12 mouse cellular contexts compared by ENCODE assay signal in genomic region chr17:23433150-23433679, GRCm38 (mm10). TPM values are rescaled to one million over a fixed set of nuclear protein-coding genes. Genes with fewer than 3 reads are reported as not detected.
A peak's percentile ranks its signal among the peaks of the same experiment; 100 is the strongest.
DNase-seq lines count a peak whose midpoint lies in the region; ATAC-seq lines count a peak whose summit lies in the region.
"Had no signal": no experiment of that assay in that cellular context is flagged by ENCODE, and none has a peak within 500 bp of the region (broad histone marks: within the 10 kb centered on the region; RNA-seq: fewer than 3 reads in every experiment).

No protein-coding gene starts in this region.

- no peak overlapping the region for H3K4me3 ChIP-seq in hindbrain, embryonic 11.5 days (ENCODE audit: low read depth, low read length)
- H3K4me3 ChIP-seq in hindbrain, embryonic 10.5 days, result no peak overlapping the region
- no peak overlapping the region for H3K4me3 ChIP-seq in neural tube, embryonic 15.5 days (replicated peaks)
- H3K4me3 ChIP-seq in midbrain, embryonic 14.5 days (replicated peaks; ENCODE audit: low read depth, low read length), result no peak overlapping the region

- no peaks in the 10 kb centered on the region for H3K4me1 ChIP-seq in hindbrain, embryonic 11.5 days (replicated peaks; ENCODE audit: control insufficient read depth, insufficient read depth, low read length)
- H3K4me1 ChIP-seq in hindbrain, embryonic 10.5 days (replicated peaks), result no peaks in the 10 kb centered on the region
- H3K4me1 ChIP-seq in neural tube, embryonic 15.5 days, result no peaks in the 10 kb centered on the region
- no peaks in the 10 kb centered on the region for H3K4me1 ChIP-seq in midbrain, embryonic 14.5 days (ENCODE audit: control insufficient read depth, insufficient read depth, low read length)

- H3K9me3 ChIP-seq in hindbrain, embryonic 11.5 days (ENCODE audit: control insufficient read depth, low read length), result peaks cover 5% of the 10 kb centered on the region; the same call in 1 of the 2 replicates
- peaks cover 17% of the 10 kb centered on the region for H3K9me3 ChIP-seq in hindbrain, embryonic 10.5 days
- peaks cover 12% of the 10 kb centered on the region for H3K9me3 ChIP-seq in neural tube, embryonic 15.5 days (replicated peaks)
- H3K9me3 ChIP-seq in midbrain, embryonic 14.5 days (ENCODE audit: control insufficient read depth, low read length), result peaks cover 9% of the 10 kb centered on the region

- H3K27me3 ChIP-seq in hindbrain, embryonic 11.5 days (ENCODE audit: control insufficient read depth, insufficient read depth, low read length), result no peaks in the 10 kb centered on the region
- no peaks in the 10 kb centered on the region for H3K27me3 ChIP-seq in hindbrain, embryonic 10.5 days (ENCODE audit: insufficient read depth, poor library complexity, severe bottlenecking)
- H3K27me3 ChIP-seq in neural tube, embryonic 15.5 days (replicated peaks), result no peaks in the 10 kb centered on the region
- no peaks in the 10 kb centered on the region for H3K27me3 ChIP-seq in midbrain, embryonic 14.5 days (ENCODE audit: control insufficient read depth, insufficient read depth, low read length)

- peak; percentile 57 for ATAC-seq in hindbrain, embryonic 11.5 days (ENCODE audit: low FRiP score)
- no peak for ATAC-seq in neural tube, embryonic 15.5 days (ENCODE audit: low FRiP score)
- ATAC-seq in midbrain, embryonic 14.5 days (ENCODE audit: low FRiP score, low TSS enrichment), result peak; percentile 53; the same call in 1 of the 2 replicates
- ATAC-seq: liver, postnatal 0 days had no signal

- no peak overlapping the region for H3K4me2 ChIP-seq in hindbrain, embryonic 11.5 days (replicated peaks; ENCODE audit: low read depth, low read length)
- no peak overlapping the region for H3K4me2 ChIP-seq in neural tube, embryonic 15.5 days
- H3K4me2 ChIP-seq in midbrain, embryonic 14.5 days (ENCODE audit: low read length), result no peak overlapping the region

- DNase-seq in hindbrain, embryonic 11.5 days (ENCODE audit: low spot score), result peak; percentile 1
- no peak for DNase-seq in hindbrain, embryonic 10.5 days (ENCODE audit: low spot score)
- DNase-seq in neural tube, embryonic 10.5 days (ENCODE audit: extremely low spot score, low spot score), result peak; percentile 11
- DNase-seq in midbrain, embryonic 14.5 days, result no peak
- peak; percentile 1 for DNase-seq in yolk sac, embryonic 10.5 days (ENCODE audit: low spot score)
- no peak for DNase-seq in ovary, postnatal 36 days (ENCODE audit: low spot score)
- DNase-seq in urinary bladder, postnatal 10 days (ENCODE audit: low spot score), result no peak
- DNase-seq: cerebellum, adult 2 months; heart, adult 18-20 months; liver, postnatal 0 days had no signal

- 78% methylated on average over 6 of the region's 6 CpGs for WGBS in hindbrain, embryonic 11.5 days
- WGBS in hindbrain, embryonic 10.5 days, result 77% methylated on average over 6 of the region's 6 CpGs
- 81% methylated on average over 6 of the region's 6 CpGs for WGBS in neural tube, embryonic 15.5 days
- 77% methylated on average over 6 of the region's 6 CpGs for WGBS in midbrain, embryonic 14.5 days

- H3K36me3 ChIP-seq in hindbrain, embryonic 11.5 days (ENCODE audit: control insufficient read depth, insufficient read depth, low read length), result no peaks in the 10 kb centered on the region
- no peaks in the 10 kb centered on the region for H3K36me3 ChIP-seq in hindbrain, embryonic 10.5 days
- H3K36me3 ChIP-seq in neural tube, embryonic 15.5 days, result no peaks in the 10 kb centered on the region
- H3K36me3 ChIP-seq in midbrain, embryonic 14.5 days (ENCODE audit: control insufficient read depth, insufficient read depth, low read length), result no peaks in the 10 kb centered on the region

- H3K9ac ChIP-seq in hindbrain, embryonic 11.5 days (ENCODE audit: low read depth, low read length), result no peak overlapping the region
- H3K9ac ChIP-seq in neural tube, embryonic 15.5 days (replicated peaks), result no peak overlapping the region
- H3K9ac ChIP-seq in midbrain, embryonic 14.5 days (replicated peaks; ENCODE audit: low read length), result no peak overlapping the region
- H3K9ac ChIP-seq: liver, postnatal 0 days had no signal

- no peak overlapping the region for H3K27ac ChIP-seq in hindbrain, embryonic 11.5 days (ENCODE audit: low read depth, low read length)
- H3K27ac ChIP-seq in hindbrain, embryonic 10.5 days, result no peak overlapping the region
- H3K27ac ChIP-seq in neural tube, embryonic 15.5 days (replicated peaks), result no peak overlapping the region
- no peak overlapping the region for H3K27ac ChIP-seq in midbrain, embryonic 14.5 days (replicated peaks; ENCODE audit: low read depth, low read length)

RNA-seq across cellular contexts. Expression of gene Vmn2r117, which starts 46.3 kb away (rescaled TPM):
- not detected in 2 replicates for polyA plus RNA-seq in hindbrain, embryonic 11.5 days (2014; fragmentation: Nextera tagmentation; extraction: Ambion mirVana)
- polyA plus RNA-seq in hindbrain, embryonic 10.5 days (2016; fragmentation: Nextera tagmentation; extraction: Ambion mirVana), result not detected in 2 replicates
- not detected in 2 replicates for polyA plus RNA-seq in neural tube, embryonic 15.5 days (2015; fragmentation: Nextera tagmentation; extraction: Ambion mirVana)
- polyA plus RNA-seq in midbrain, embryonic 14.5 days (2014; fragmentation: Nextera tagmentation; extraction: Ambion mirVana), result not detected in 2 replicates
- polyA plus RNA-seq: cerebellum, adult 2 months; intestine, embryonic 14.5 days; liver, postnatal 0 days had no signal

RNA-seq across cellular contexts. Expression of gene Vmn2r116, which starts 48.8 kb away (rescaled TPM):
- polyA plus RNA-seq in hindbrain, embryonic 11.5 days (2014; fragmentation: Nextera tagmentation; extraction: Ambion mirVana), result not detected in 2 replicates
- polyA plus RNA-seq in hindbrain, embryonic 10.5 days (2016; fragmentation: Nextera tagmentation; extraction: Ambion mirVana), result not detected in 2 replicates
- polyA plus RNA-seq in neural tube, embryonic 15.5 days (2015; fragmentation: Nextera tagmentation; extraction: Ambion mirVana), result not detected in 2 replicates
- polyA plus RNA-seq in midbrain, embryonic 14.5 days (2014; fragmentation: Nextera tagmentation; extraction: Ambion mirVana), result not detected in 2 replicates
- polyA plus RNA-seq: cerebellum, adult 2 months; intestine, embryonic 14.5 days; liver, postnatal 0 days had no signal

Comparison
In these comparisons a context has a peak if more than half of its experiments do, and no peak if none do; other contexts are left out.
1. DNase-seq: peak in hindbrain, embryonic 11.5 days (single experiment), neural tube, embryonic 10.5 days (single experiment) and yolk sac, embryonic 10.5 days (single experiment); none in hindbrain, embryonic 10.5 days (single experiment), midbrain, embryonic 14.5 days (single experiment), ovary, postnatal 36 days (single experiment) and urinary bladder, postnatal 10 days (single experiment).